In genomic region chr5:77093961-77094360, GRCm38 (mm10) we compare ENCODE assay signal across 8 mouse cellular contexts. TPM values are rescaled to one million over a fixed set of nuclear protein-coding genes. Genes with fewer than 3 reads are reported as not detected.
DNase-seq lines count a peak whose midpoint lies in the region; ATAC-seq and TF ChIP-seq lines count a peak whose summit lies in the region.

No protein-coding gene starts in this region.

- no peaks in the 10 kb centered on the region for H3K9me3 ChIP-seq in lung, postnatal 0 days (ENCODE audit: low read length)
- H3K9me3 ChIP-seq in limb, embryonic 14.5 days (ENCODE audit: control insufficient read depth, low read length), result no peaks in the 10 kb centered on the region

- DNase-seq in cerebellum, adult 2 months, result no peak
- no peak for DNase-seq in cerebellum, adult 9-11 months
- DNase-seq in lung, postnatal 0 days (ENCODE audit: low spot score), result no peak
- DNase-seq in lung, adult 18-20 months, result no peak
- no peak for DNase-seq in limb, embryonic 14.5 days (ENCODE audit: low spot score)
- DNase-seq in embryo, embryonic 10 days (ENCODE audit: low spot score), result no peak
- DNase-seq in adrenal gland, adult 18-20 months (ENCODE audit: low spot score in 2 of 2), result no peak

- ATAC-seq in lung, postnatal 0 days, result no peak
- ATAC-seq in limb, embryonic 14.5 days (ENCODE audit: low FRiP score, low read depth), result no peak

- 24% methylated on average over 8 of the region's 8 CpGs for WGBS in cerebellum, adult 2 months
- 40% methylated on average over 8 of the region's 8 CpGs for WGBS in lung, postnatal 0 days
- WGBS in limb, embryonic 14.5 days, result 35% methylated on average over 8 of the region's 8 CpGs
- WGBS in small intestine, adult 2 months, result 21% methylated on average over 8 of the region's 8 CpGs

- no peak overlapping the region for H3K27ac ChIP-seq in cerebellum, adult 2 months (ENCODE audit: insufficient read depth, low read length)
- peak overlapping the region; percentile 86 for H3K27ac ChIP-seq in lung, postnatal 0 days (ENCODE audit: low read length)
- no peak overlapping the region for H3K27ac ChIP-seq in limb, embryonic 14.5 days (replicated peaks; ENCODE audit: low read depth, low read length)
- H3K27ac ChIP-seq in small intestine, adult 2 months (ENCODE audit: insufficient read depth, low read depth, low read length), result no peak overlapping the region

- no peak for TF ChIP-seq POLR2A in cerebellum, adult 2 months (IDR thresholded peaks at IDR 0.05; ENCODE audit: borderline replicate concordance, insufficient read depth, low read length)
- no peak for TF ChIP-seq POLR2A in limb, embryonic 14.5 days (IDR thresholded peaks at IDR 0.05; ENCODE audit: borderline replicate concordance, extremely low read depth, insufficient read depth, insufficient read length)
- no peak for TF ChIP-seq POLR2A in small intestine, adult 2 months (IDR thresholded peaks at IDR 0.05; ENCODE audit: low read depth, low read length)

- H3K4me2 ChIP-seq in lung, postnatal 0 days (replicated peaks; ENCODE audit: low read depth, low read length), result peak overlapping the region; percentile 83
- peak overlapping the region; percentile 98 for H3K4me2 ChIP-seq in limb, embryonic 14.5 days (replicated peaks; ENCODE audit: low read depth, low read length, severe bottlenecking)

- H3K4me1 ChIP-seq in cerebellum, adult 2 months (ENCODE audit: control insufficient read depth, insufficient read depth, low read length), result no peaks in the 10 kb centered on the region
- H3K4me1 ChIP-seq in lung, postnatal 0 days (ENCODE audit: insufficient read depth, low read depth, low read length), result peaks cover 9% of the 10 kb centered on the region; the same call in 1 of the 2 replicates
- 0 out of 2 replicates have a peak, but pooled peaks cover 4% of the 10 kb centered on the region for H3K4me1 ChIP-seq in limb, embryonic 14.5 days (ENCODE audit: control insufficient read depth, insufficient read depth, low read length)
- H3K4me1 ChIP-seq in small intestine, adult 2 months (ENCODE audit: control insufficient read depth, insufficient read depth, insufficient read length, low read length), result peaks cover 12% of the 10 kb centered on the region

- no peaks in the 10 kb centered on the region for H3K36me3 ChIP-seq in lung, postnatal 0 days (ENCODE audit: insufficient read depth, low read length)
- no peaks in the 10 kb centered on the region for H3K36me3 ChIP-seq in limb, embryonic 14.5 days (ENCODE audit: control insufficient read depth, insufficient read depth, low read length)
- 0 out of 2 replicates have a peak, but pooled peaks cover 2% of the 10 kb centered on the region for H3K36me3 ChIP-seq in small intestine, adult 2 months (ENCODE audit: control insufficient read depth, insufficient read depth, low read length)

- no peaks in the 10 kb centered on the region for H3K27me3 ChIP-seq in cerebellum, adult 2 months (ENCODE audit: control insufficient read depth, insufficient read depth, low read length)
- no peaks in the 10 kb centered on the region for H3K27me3 ChIP-seq in lung, postnatal 0 days (replicated peaks; ENCODE audit: insufficient read depth, low read length)
- 0 out of 2 replicates have a peak, but pooled peaks cover 4% of the 10 kb centered on the region for H3K27me3 ChIP-seq in limb, embryonic 14.5 days (ENCODE audit: control insufficient read depth, insufficient read depth, low read length)
- no peaks in the 10 kb centered on the region for H3K27me3 ChIP-seq in small intestine, adult 2 months (ENCODE audit: control insufficient read depth, insufficient read depth, low read length)

- peak overlapping the region; percentile 32; the same call in 1 of the 2 replicates for H3K9ac ChIP-seq in lung, postnatal 0 days (replicated peaks; ENCODE audit: low read depth)
- no peak overlapping the region for H3K9ac ChIP-seq in limb, embryonic 14.5 days (ENCODE audit: low read depth, low read length, severe bottlenecking)

- TF ChIP-seq CTCF in cerebellum, adult 2 months (IDR thresholded peaks at IDR 0.05; ENCODE audit: borderline replicate concordance, insufficient read depth, low read depth, low read length), result no peak
- TF ChIP-seq CTCF in lung, postnatal 0 days (IDR thresholded peaks at IDR 0.05), result no peak
- TF ChIP-seq CTCF in small intestine, adult 2 months (IDR thresholded peaks at IDR 0.05; ENCODE audit: extremely low read depth, insufficient read length, insufficient replicate concordance, low read depth, low read length), result no peak

- H3K4me3 ChIP-seq in cerebellum, adult 2 months (replicated peaks; ENCODE audit: insufficient read depth, low read depth, low read length), result peak overlapping the region; percentile 49
- H3K4me3 ChIP-seq in lung, postnatal 0 days (ENCODE audit: low read depth, low read length), result peak overlapping the region; percentile 75
- H3K4me3 ChIP-seq in limb, embryonic 14.5 days (replicated peaks; ENCODE audit: low read length), result peak overlapping the region; percentile 55
- peak overlapping the region; percentile 99 for H3K4me3 ChIP-seq in small intestine, adult 2 months (ENCODE audit: low read depth, low read length)

- no peak for TF ChIP-seq EP300 in lung, postnatal 0 days (IDR thresholded peaks at IDR 0.05)

RNA-seq across cellular contexts. Expression of gene Hopx, which starts 21.0 kb away (rescaled TPM):
- 238 and 272 TPM in 2 replicates for polyA plus RNA-seq in cerebellum, adult 2 months (2012; rRNA removed)
- 49.0 and 49.5 TPM in 2 replicates for polyA plus RNA-seq in lung, postnatal 0 days (2015; fragmentation: Nextera tagmentation; extraction: Ambion mirVana)
- polyA plus RNA-seq in limb, embryonic 14.5 days (2012; rRNA removed), result 12.2 and 13.2 TPM in 2 replicates
- polyA plus RNA-seq in limb, embryonic 14.5 days (2014; fragmentation: Nextera tagmentation; extraction: Ambion mirVana), result 1.9 and 2.5 TPM in 2 replicates
- polyA plus RNA-seq in small intestine, adult 2 months (2012; rRNA removed), result 72.0 and 80.7 TPM in 2 replicates
- 1 to 10 TPM; 2.4 to 3.3 TPM for total RNA-seq in adrenal gland, adult 18-20 months (2021)

Comparison
In these comparisons a context has a peak if more than half of its experiments do, and no peak if none do; other contexts are left out.
1. H3K4me3 ChIP-seq: peak in every context shown above with its lines; median percentile 99 in small intestine, adult 2 months; 75 in lung, postnatal 0 days; 55 in limb, embryonic 14.5 days; 49 in cerebellum, adult 2 months.